Mouse (Mus musculus): ENCODE measurements around the gene Sh2b3. TPM values are rescaled to one million over a fixed set of nuclear protein-coding genes. Genes with fewer than 3 reads are reported as not detected.
A peak's percentile ranks its signal among the peaks of the same experiment; 100 is the strongest.

The Sh2b3 gene
- polyA plus RNA-seq, 1 experiment = 13.5 TPM

- no peak for TF ChIP-seq CTCF (IDR thresholded peaks at IDR 0.05; ENCODE audit: borderline replicate concordance, extremely low read depth, insufficient read depth, insufficient read length)
- no peak for TF ChIP-seq POLR2A (IDR thresholded peaks at IDR 0.05; ENCODE audit: borderline replicate concordance, extremely low read depth, insufficient read depth, insufficient read length, poor library complexity, severe bottlenecking)
- DNase-seq (ENCODE audit: low read depth) = no peak
These were observed 25.9 kb downstream of the Sh2b3 start for GRCm38 (mm10) chr5:121811485-121811931.

GRCm38 (mm10) chr5:121810331-121811151, 26.9 kb downstream of the Sh2b3 start:
- DNase-seq (ENCODE audit: low read depth) = no peak
- TF ChIP-seq POLR2A (IDR thresholded peaks at IDR 0.05; ENCODE audit: borderline replicate concordance, extremely low read depth, insufficient read depth, insufficient read length, poor library complexity, severe bottlenecking) (no peak), CTCF (IDR thresholded peaks at IDR 0.05; ENCODE audit: borderline replicate concordance, extremely low read depth, insufficient read depth, insufficient read length) (no peak)

GRCm38 (mm10) chr5:121809667-121810224, 27.7 kb downstream of the Sh2b3 start:
- no peak for DNase-seq (ENCODE audit: low read depth)
- TF ChIP-seq POLR2A (IDR thresholded peaks at IDR 0.05; ENCODE audit: borderline replicate concordance, extremely low read depth, insufficient read depth, insufficient read length, poor library complexity, severe bottlenecking) = no peak
- no peak for TF ChIP-seq CTCF (IDR thresholded peaks at IDR 0.05; ENCODE audit: borderline replicate concordance, extremely low read depth, insufficient read depth, insufficient read length)

- DNase-seq (ENCODE audit: low read depth) = no peak
- TF ChIP-seq POLR2A (IDR thresholded peaks at IDR 0.05; ENCODE audit: borderline replicate concordance, extremely low read depth, insufficient read depth, insufficient read length, poor library complexity, severe bottlenecking) (no peak), CTCF (IDR thresholded peaks at IDR 0.05; ENCODE audit: borderline replicate concordance, extremely low read depth, insufficient read depth, insufficient read length) (no peak)
These were observed 29.2 kb downstream of the Sh2b3 start for GRCm38 (mm10) chr5:121808202-121808601.

GRCm38 (mm10) chr5:121807186-121807585, 30.3 kb downstream of the Sh2b3 start:
- DNase-seq (ENCODE audit: low read depth) = peak; percentile 33
- TF ChIP-seq CTCF (IDR thresholded peaks at IDR 0.05; ENCODE audit: borderline replicate concordance, extremely low read depth, insufficient read depth, insufficient read length) (no peak), POLR2A (IDR thresholded peaks at IDR 0.05; ENCODE audit: borderline replicate concordance, extremely low read depth, insufficient read depth, insufficient read length, poor library complexity, severe bottlenecking) (no peak)

- no peak for DNase-seq (ENCODE audit: low read depth)
- TF ChIP-seq POLR2A (IDR thresholded peaks at IDR 0.05; ENCODE audit: borderline replicate concordance, extremely low read depth, insufficient read depth, insufficient read length, poor library complexity, severe bottlenecking) (no peak), CTCF (IDR thresholded peaks at IDR 0.05; ENCODE audit: borderline replicate concordance, extremely low read depth, insufficient read depth, insufficient read length) (no peak)
These were observed 39.0 kb downstream of the Sh2b3 start for GRCm38 (mm10) chr5:121798447-121798846.

GRCm38 (mm10) chr5:121795800-121796199, 41.6 kb downstream of the Sh2b3 start:
- DNase-seq (ENCODE audit: low read depth) = peak; percentile 23

GRCm38 (mm10) chr5:121791026-121791425, 46.4 kb downstream of the Sh2b3 start:
- no peak for DNase-seq (ENCODE audit: low read depth)
- TF ChIP-seq POLR2A (IDR thresholded peaks at IDR 0.05; ENCODE audit: borderline replicate concordance, extremely low read depth, insufficient read depth, insufficient read length, poor library complexity, severe bottlenecking) (no peak), CTCF (IDR thresholded peaks at IDR 0.05; ENCODE audit: borderline replicate concordance, extremely low read depth, insufficient read depth, insufficient read length) (no peak)

More at GRCm38 (mm10) chr5:121795800-121796199, 41.6 kb downstream of the Sh2b3 start:
- TF ChIP-seq CTCF (IDR thresholded peaks at IDR 0.05; ENCODE audit: borderline replicate concordance, extremely low read depth, insufficient read depth, insufficient read length) = peak; percentile 14; the same call in 1 of the 2 replicates
- no peak for TF ChIP-seq POLR2A (IDR thresholded peaks at IDR 0.05; ENCODE audit: borderline replicate concordance, extremely low read depth, insufficient read depth, insufficient read length, poor library complexity, severe bottlenecking)

- TF ChIP-seq CTCF (IDR thresholded peaks at IDR 0.05; ENCODE audit: borderline replicate concordance, extremely low read depth, insufficient read depth, insufficient read length) = peak; percentile 24; the same call in 1 of the 2 replicates
- TF ChIP-seq POLR2A (IDR thresholded peaks at IDR 0.05; ENCODE audit: borderline replicate concordance, extremely low read depth, insufficient read depth, insufficient read length, poor library complexity, severe bottlenecking) = no peak
- DNase-seq (ENCODE audit: low read depth) = peak; percentile 70
These were observed 53.5 kb downstream of the Sh2b3 start for GRCm38 (mm10) chr5:121783862-121784500.

- peak; percentile 22; the same call in 1 of the 2 replicates for TF ChIP-seq CTCF (IDR thresholded peaks at IDR 0.05; ENCODE audit: borderline replicate concordance, extremely low read depth, insufficient read depth, insufficient read length)
- TF ChIP-seq POLR2A (IDR thresholded peaks at IDR 0.05; ENCODE audit: borderline replicate concordance, extremely low read depth, insufficient read depth, insufficient read length, poor library complexity, severe bottlenecking) = no peak
- DNase-seq (ENCODE audit: low read depth) = peak; percentile 22
These were observed 55.0 kb downstream of the Sh2b3 start for GRCm38 (mm10) chr5:121782467-121782866.

- no peak for TF ChIP-seq POLR2A (IDR thresholded peaks at IDR 0.05; ENCODE audit: borderline replicate concordance, extremely low read depth, insufficient read depth, insufficient read length, poor library complexity, severe bottlenecking)
- no peak for TF ChIP-seq CTCF (IDR thresholded peaks at IDR 0.05; ENCODE audit: borderline replicate concordance, extremely low read depth, insufficient read depth, insufficient read length)
These were observed 57.3 kb downstream of the Sh2b3 start for GRCm38 (mm10) chr5:121780180-121780579.

More at GRCm38 (mm10) chr5:121780180-121780579, 57.3 kb downstream of the Sh2b3 start:
- DNase-seq (ENCODE audit: low read depth) = no peak

All from brain, embryonic 14.5 days (tissue).